Mouse (Mus musculus) heart, adult 18-20 months (tissue): ENCODE data around the gene Lrfn1. TPM values are rescaled to one million over a fixed set of nuclear protein-coding genes. Genes with fewer than 3 reads are reported as not detected.

Source experiments
- DNase-seq, 2 experiments: peaks; one replicate each; pipeline ENCODE4 v3.0.0; 2021 to 2022; ENCODE audit warnings: mixed read lengths in 1 of 2
- total RNA-seq, 2 experiments: library from RNA; stranded (reverse); gene quantifications; 2 replicates each; pipeline ENCODE4 v1.2.3; 2021

Lrfn1 gene
- total RNA-seq, 2 experiments from 2014 or later: 0.46 to 0.65 TPM

GRCm38 (mm10) chr7:28511441-28511840, 59.7 kb downstream of the Lrfn1 start:
- no peak for DNase-seq

Other genes with a start within 250 kb of the Lrfn1 start
- gene Eid2, start 184.1 kb upstream of the Lrfn1 start, total RNA-seq: 10 to 100 TPM; 11.5 to 12.4 TPM
- 10 to 100 TPM; 13.9 to 15.5 TPM for gene Eid2b, start 174.2 kb upstream of the Lrfn1 start, total RNA-seq
- gene Selenov, start 160.8 kb upstream of the Lrfn1 start, total RNA-seq: not detected
- not detected for gene Dll3, start 149.7 kb upstream of the Lrfn1 start, total RNA-seq
- 10 to 100 TPM; 66.3 to 66.6 TPM for gene Timm50, start 139.9 kb upstream of the Lrfn1 start, total RNA-seq
- 10 to 100 TPM; 53.4 to 60.9 TPM for gene Supt5, start 113.2 kb upstream of the Lrfn1 start, total RNA-seq
- gene Rps16, start 101.3 kb upstream of the Lrfn1 start, total RNA-seq: 100 to 1,000 TPM; 517 to 602 TPM
- gene Plekhg2, start 79.4 kb upstream of the Lrfn1 start, total RNA-seq: 10 to 100 TPM; 11.3 to 13.4 TPM
- gene Zfp36, start 71.7 kb upstream of the Lrfn1 start, total RNA-seq: 10 to 100 TPM; 18.4 to 27.3 TPM
- gene Med29, start 59.3 kb upstream of the Lrfn1 start, total RNA-seq: 10 to 100 TPM; 21.8 TPM
- gene Paf1, start 59.0 kb upstream of the Lrfn1 start, total RNA-seq: 10 to 100 TPM; 39.5 to 44.5 TPM
- 1 to 10 TPM; 5.4 to 7.8 TPM for gene Gmfg, start 14.5 kb upstream of the Lrfn1 start, total RNA-seq
- gene Ifnl2, start 58.5 kb downstream of the Lrfn1 start, total RNA-seq: not detected
- gene Ifnl3, start 70.9 kb downstream of the Lrfn1 start, total RNA-seq: not detected
- gene Sycn, start 88.9 kb downstream of the Lrfn1 start, total RNA-seq: not detected
- not detected for gene Nccrp1, start 95.3 kb downstream of the Lrfn1 start, total RNA-seq
- 10 to 100 TPM; 19.6 to 22.1 TPM for gene Samd4b, start 146.2 kb downstream of the Lrfn1 start, total RNA-seq
- gene Pak4, start 146.2 kb downstream of the Lrfn1 start, total RNA-seq: 1 to 10 TPM; 8.8 to 9.9 TPM
- gene Acp7, start 179.4 kb downstream of the Lrfn1 start, total RNA-seq: not detected
- under 1 TPM; 0.12 to 0.23 TPM for gene Fbxo27, start 240.9 kb downstream of the Lrfn1 start, total RNA-seq